ENCODE assay signal across 8 mouse cellular contexts in the genomic region with DNA sequence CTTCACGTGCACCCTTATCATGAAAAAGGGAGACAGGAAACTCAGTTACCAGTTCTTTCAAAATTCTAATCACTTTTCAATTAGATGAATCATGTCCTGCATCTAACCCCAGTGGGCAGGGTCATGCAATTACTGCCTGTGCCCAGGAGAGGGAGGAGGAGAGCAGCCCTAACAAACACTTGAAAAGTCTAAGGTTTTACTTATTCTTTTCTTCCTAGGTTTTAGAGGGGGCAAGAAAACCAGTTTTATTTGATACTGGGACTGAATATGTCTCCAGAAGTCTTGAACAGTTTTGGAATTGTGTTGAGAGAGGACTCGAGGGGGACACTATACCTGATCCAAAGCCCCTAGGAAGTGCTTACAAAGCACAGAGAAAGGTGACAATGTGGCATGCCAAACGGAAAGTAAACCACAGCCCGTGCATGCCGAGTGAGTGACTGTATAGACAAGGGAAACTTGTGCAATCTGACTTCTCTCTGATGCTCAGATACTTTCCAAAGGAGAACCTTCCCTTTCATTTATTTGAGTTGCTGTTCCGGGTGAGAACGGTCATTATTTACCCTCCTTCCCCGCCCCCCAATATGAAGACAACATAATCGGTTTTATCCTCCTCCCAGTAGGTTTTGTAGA.
DNase-seq lines count a peak whose midpoint lies in the region; ATAC-seq and TF ChIP-seq lines count a peak whose summit lies in the region.

No protein-coding gene starts in this region.

- H3K9me3 ChIP-seq in liver, embryonic 11.5 days (ENCODE audit: control insufficient read depth, low read length) = no peaks in the 10 kb centered on the region

- H3K36me3 ChIP-seq in liver, embryonic 11.5 days (ENCODE audit: control insufficient read depth, insufficient read depth, low read length) = no peaks in the 10 kb centered on the region

- ATAC-seq in liver, embryonic 11.5 days (replicated peaks; ENCODE audit: low FRiP score) = no peak

- TF ChIP-seq POLR2A in lung, adult 2 months (IDR thresholded peaks at IDR 0.05; ENCODE audit: borderline replicate concordance, extremely low read depth, low read depth, low read length) = no peak

- peak; percentile 8 for DNase-seq in lung, adult 2 months
- DNase-seq in lung, postnatal 25 days (ENCODE audit: low spot score) = no peak
- DNase-seq in adipocyte (ENCODE audit: low spot score) = peak; percentile 53
- peak; percentile 49 for DNase-seq in fibroblast of lung, adult 2 months (ENCODE audit: low read depth)
- no peak for DNase-seq in liver, embryonic 11.5 days (ENCODE audit: low spot score)
- DNase-seq in thymus, postnatal 10 days (ENCODE audit: low spot score in 2 of 2) = peak; percentile 6 to 50
- no peak for DNase-seq in urinary bladder, postnatal 4 days (ENCODE audit: low spot score in 2 of 2)
- no peak for DNase-seq in right cerebral cortex, postnatal 36 days (ENCODE audit: low spot score in 2 of 2)

- H3K27ac ChIP-seq in liver, embryonic 11.5 days (ENCODE audit: low read depth, low read length) = no peak overlapping the region

- WGBS in lung, adult 2 months = 29% methylated on average over 9 of the region's 9 CpGs
- WGBS in liver, embryonic 11.5 days = 42% methylated on average over 9 of the region's 9 CpGs

- H3K27me3 ChIP-seq in liver, embryonic 11.5 days (replicated peaks; ENCODE audit: control insufficient read depth, insufficient read depth, low read length) = no peaks in the 10 kb centered on the region

- TF ChIP-seq CTCF in lung, adult 2 months (IDR thresholded peaks at IDR 0.05; ENCODE audit: insufficient read depth, low read length) = peak; percentile 81

- no peaks in the 10 kb centered on the region for H3K4me1 ChIP-seq in lung, adult 2 months (ENCODE audit: control insufficient read depth, insufficient read depth, low read length)
- H3K4me1 ChIP-seq in liver, embryonic 11.5 days (replicated peaks; ENCODE audit: control insufficient read depth, insufficient read depth, low read length) = no peaks in the 10 kb centered on the region

- H3K4me2 ChIP-seq in liver, embryonic 11.5 days = peak overlapping the region; percentile 33; the same call in 1 of the 2 replicates

- no peak overlapping the region for H3K4me3 ChIP-seq in lung, adult 2 months (replicated peaks; ENCODE audit: extremely low read depth, low read depth, low read length)
- no peak overlapping the region for H3K4me3 ChIP-seq in liver, embryonic 11.5 days (ENCODE audit: low read depth, low read length)

- H3K9ac ChIP-seq in liver, embryonic 11.5 days (ENCODE audit: low read depth, low read length) = no peak overlapping the region

Comparison
In these comparisons a context has a peak if more than half of its experiments do, and no peak if none do; other contexts are left out.
1. DNase-seq: peak in lung, adult 2 months (single experiment), adipocyte (single experiment), fibroblast of lung, adult 2 months (single experiment) and thymus, postnatal 10 days (2 of 2); none in lung, postnatal 25 days (single experiment), liver, embryonic 11.5 days (single experiment), urinary bladder, postnatal 4 days (0 of 2) and right cerebral cortex, postnatal 36 days (0 of 2).